Mouse (Mus musculus) E14TG2a.4 (cell line): ENCODE data around the gene Map3k3.

Experiments
- CTCF ChIP-seq: conservative IDR thresholded peaks from 2 replicates; pipeline ENCODE4 v1.5.1; 2014; ENCODE audit warnings: low read length
- NANOG ChIP-seq: IDR thresholded peaks from 2 replicates; pipeline ENCODE4 v1.6.1; 2014; ENCODE audit warnings: borderline replicate concordance, low read length, mixed read lengths
- POU5F1 ChIP-seq: IDR thresholded peaks from 2 replicates; pipeline ENCODE4 v1.6.1; 2014; ENCODE audit warnings: low read length, borderline replicate concordance

DNA sequence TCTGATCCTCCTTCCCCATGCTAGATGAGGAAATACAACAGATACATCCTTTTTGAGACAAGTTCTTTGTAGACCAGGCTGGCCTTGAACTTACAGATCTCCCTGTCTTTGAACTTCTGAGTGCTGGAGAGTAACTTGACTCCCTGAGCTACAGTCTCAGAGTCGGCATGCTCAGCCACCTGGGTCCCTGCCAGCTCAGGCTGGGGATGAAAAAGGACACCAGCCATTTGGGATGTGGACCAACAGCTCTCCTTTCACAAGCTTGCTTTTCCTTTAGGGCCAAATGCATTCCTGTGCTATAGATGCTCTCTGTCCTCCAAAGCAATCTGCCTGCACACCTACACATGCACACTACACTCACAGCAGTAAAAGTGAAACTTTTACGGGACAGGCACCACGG lies 90.7 kb downstream of the Map3k3 start:
- no peak for TF ChIP-seq CTCF
- TF ChIP-seq POU5F1: no peak
- TF ChIP-seq NANOG: no peak
